14 mouse cellular contexts compared by ENCODE assay signal in genomic region chr5:20940696-20941095, GRCm38 (mm10). TPM values are rescaled to one million over a fixed set of nuclear protein-coding genes. Genes with fewer than 3 reads are reported as not detected.
DNase-seq lines count a peak whose midpoint lies in the region; ATAC-seq and TF ChIP-seq lines count a peak whose summit lies in the region.
"Had no signal": no experiment of that assay in that cellular context is flagged by ENCODE, and none has a peak within 500 bp of the region (broad histone marks: within the 10 kb centered on the region; RNA-seq: fewer than 3 reads in every experiment).

No protein-coding gene starts in this region.

- peak; percentile 38 for ATAC-seq in cerebellum, adult (ENCODE audit: insufficient number of reproducible peaks, low FRiP score, low TSS enrichment)
- no peak for ATAC-seq in heart, embryonic 13.5 days (ENCODE audit: extremely low read depth, insufficient number of reproducible peaks, low FRiP score, low TSS enrichment)
- ATAC-seq in lung, postnatal 0 days = no peak
- ATAC-seq: forebrain, embryonic 15.5 days; hindbrain, postnatal 0 days had no signal

- H3K4me2 ChIP-seq in heart, embryonic 13.5 days = peak overlapping the region; percentile 36; the same call in 1 of the 2 replicates
- no peak overlapping the region for H3K4me2 ChIP-seq in lung, postnatal 0 days (replicated peaks; ENCODE audit: low read depth, low read length)
- H3K4me2 ChIP-seq: embryonic facial prominence, embryonic 13.5 days; forebrain, embryonic 15.5 days; limb, embryonic 12.5 days had no signal

- H3K9ac ChIP-seq in heart, embryonic 13.5 days = 0 out of 2 replicates have a peak overlapping the region, but pooled peaks have one; percentile 21
- no peak overlapping the region for H3K9ac ChIP-seq in lung, postnatal 0 days (replicated peaks; ENCODE audit: low read depth)
- H3K9ac ChIP-seq: embryonic facial prominence, embryonic 13.5 days; forebrain, embryonic 15.5 days; limb, embryonic 12.5 days had no signal

- no peaks in the 10 kb centered on the region for H3K36me3 ChIP-seq in heart, embryonic 13.5 days
- H3K36me3 ChIP-seq in lung, postnatal 0 days (ENCODE audit: insufficient read depth, low read length) = no peaks in the 10 kb centered on the region
- H3K36me3 ChIP-seq: embryonic facial prominence, embryonic 13.5 days; forebrain, embryonic 15.5 days had no signal

- no peak for TF ChIP-seq CTCF in lung, postnatal 0 days (IDR thresholded peaks at IDR 0.05)

- peaks cover 68% of the 10 kb centered on the region for H3K4me1 ChIP-seq in heart, embryonic 13.5 days
- H3K4me1 ChIP-seq in lung, postnatal 0 days (ENCODE audit: insufficient read depth, low read depth, low read length) = peaks cover 19% of the 10 kb centered on the region

- no peaks in the 10 kb centered on the region for H3K9me3 ChIP-seq in heart, embryonic 13.5 days
- no peaks in the 10 kb centered on the region for H3K9me3 ChIP-seq in lung, postnatal 0 days (ENCODE audit: low read length)
- H3K9me3 ChIP-seq: embryonic facial prominence, embryonic 13.5 days; forebrain, embryonic 15.5 days; limb, embryonic 12.5 days had no signal

- DNase-seq in cerebellum, adult 8-10 months = no peak
- no peak for DNase-seq in heart, postnatal 25 days (ENCODE audit: low spot score)
- peak; percentile 36 for DNase-seq in brain, adult 2 months (ENCODE audit: low read depth, low spot score)
- DNase-seq in induced T-regulatory cell, adult 2 months (ENCODE audit: low read depth) = peak; percentile 11
- DNase-seq in kidney, postnatal 14 days = no peak
- DNase-seq in lung, postnatal 0 days (ENCODE audit: low spot score) = no peak
- DNase-seq: right cerebral cortex, postnatal 14 days had no signal

- H3K27me3 ChIP-seq in heart, embryonic 13.5 days (replicated peaks) = no peaks in the 10 kb centered on the region
- H3K27me3 ChIP-seq in lung, postnatal 0 days (replicated peaks; ENCODE audit: insufficient read depth, low read length) = no peaks in the 10 kb centered on the region
- H3K27me3 ChIP-seq: embryonic facial prominence, embryonic 13.5 days; forebrain, embryonic 15.5 days; limb, embryonic 12.5 days had no signal

- H3K27ac ChIP-seq in heart, embryonic 13.5 days (replicated peaks) = peak overlapping the region; percentile 91
- no peak overlapping the region for H3K27ac ChIP-seq in lung, postnatal 0 days (ENCODE audit: low read length)
- H3K27ac ChIP-seq: embryonic facial prominence, embryonic 13.5 days; hindbrain, postnatal 0 days; kidney, postnatal 0 days; limb, embryonic 12.5 days had no signal

- 52% methylated on average over 4 of the region's 4 CpGs for WGBS in heart, embryonic 13.5 days
- 78% methylated on average over 4 of the region's 4 CpGs for WGBS in lung, postnatal 0 days

- no peak for TF ChIP-seq EP300 in lung, postnatal 0 days (IDR thresholded peaks at IDR 0.05)

- no peak overlapping the region for H3K4me3 ChIP-seq in heart, embryonic 13.5 days
- H3K4me3 ChIP-seq in lung, postnatal 0 days (ENCODE audit: low read depth, low read length) = no peak overlapping the region
- H3K4me3 ChIP-seq: embryonic facial prominence, embryonic 13.5 days; forebrain, embryonic 15.5 days; limb, embryonic 12.5 days had no signal

- intact Hi-C loops in heart, postnatal 25 days (cut with DNase I) = no loop called here

RNA-seq across cellular contexts. Expression of gene Rsbn1l, which starts 15.5 kb away (rescaled TPM):
- polyA plus RNA-seq in heart, embryonic 13.5 days (2015; fragmentation: Nextera tagmentation; extraction: Ambion mirVana) = 4.3 and 4.5 TPM in 2 replicates
- total RNA-seq in heart, postnatal 25 days (2021) = 10 to 100 TPM; 13.2 to 14.0 TPM
- polyA plus RNA-seq in lung, postnatal 0 days (2015; fragmentation: Nextera tagmentation; extraction: Ambion mirVana) = 6.6 and 6.8 TPM in 2 replicates

RNA-seq across cellular contexts. Expression of gene Tmem60, which starts 58.7 kb away (rescaled TPM):
- polyA plus RNA-seq in heart, embryonic 13.5 days (2015; fragmentation: Nextera tagmentation; extraction: Ambion mirVana) = 44.0 and 53.4 TPM in 2 replicates
- total RNA-seq in heart, postnatal 25 days (2021) = 10 to 100 TPM; 23.3 to 25.0 TPM
- polyA plus RNA-seq in lung, postnatal 0 days (2015; fragmentation: Nextera tagmentation; extraction: Ambion mirVana) = 49.7 and 52.2 TPM in 2 replicates

RNA-seq across cellular contexts. Expression of gene Phtf2, which starts 58.8 kb away (rescaled TPM):
- 29.1 and 34.7 TPM in 2 replicates for polyA plus RNA-seq in heart, embryonic 13.5 days (2015; fragmentation: Nextera tagmentation; extraction: Ambion mirVana)
- 10 to 100 TPM; 77.3 to 78.1 TPM for total RNA-seq in heart, postnatal 25 days (2021)
- polyA plus RNA-seq in lung, postnatal 0 days (2015; fragmentation: Nextera tagmentation; extraction: Ambion mirVana) = 3.8 and 3.9 TPM in 2 replicates

Comparison
In these comparisons a context has a peak if more than half of its experiments do, and no peak if none do; other contexts are left out.
1. DNase-seq: peak in brain, adult 2 months (single experiment) and induced T-regulatory cell, adult 2 months (single experiment); none in cerebellum, adult 8-10 months (single experiment), heart, postnatal 25 days (single experiment), kidney, postnatal 14 days (single experiment) and lung, postnatal 0 days (single experiment).